34 mouse cellular contexts compared by ENCODE assay signal in the genomic region with DNA sequence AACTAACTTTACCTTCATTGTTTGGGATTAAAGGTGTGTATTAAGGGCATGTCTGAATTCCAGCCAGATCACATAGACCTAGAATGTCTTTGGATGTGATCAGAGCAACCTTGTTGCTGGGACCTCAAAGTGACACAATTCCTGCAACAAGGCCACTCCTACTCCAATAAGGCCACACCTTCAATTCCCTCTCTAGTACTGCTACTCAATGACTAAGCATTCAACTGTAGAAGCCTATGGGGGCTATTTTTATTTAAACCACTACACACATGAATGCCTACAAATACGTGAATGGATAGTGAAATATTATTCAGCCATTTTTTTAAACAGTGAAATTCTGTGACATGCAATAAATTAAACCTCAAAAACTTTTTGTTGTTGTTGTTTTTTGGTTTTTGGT. TPM values are rescaled to one million over a fixed set of nuclear protein-coding genes. Genes with fewer than 3 reads are reported as not detected.
DNase-seq lines count a peak whose midpoint lies in the region; ATAC-seq and TF ChIP-seq lines count a peak whose summit lies in the region.
"Had no signal": no experiment of that assay in that cellular context is flagged by ENCODE, and none has a peak within 500 bp of the region (broad histone marks: within the 10 kb centered on the region; RNA-seq: fewer than 3 reads in every experiment).

No protein-coding gene starts in this region.

- H3K79me2 ChIP-seq in MEL (ENCODE audit: control insufficient read depth, insufficient read depth, low read length, poor library complexity), result no peaks in the 10 kb centered on the region

- H3K9me3 ChIP-seq in liver, embryonic 14.5 days (ENCODE audit: control insufficient read depth, low read length), result no peaks in the 10 kb centered on the region
- no peaks in the 10 kb centered on the region for H3K9me3 ChIP-seq in liver, postnatal 0 days (ENCODE audit: low read length)
- no peaks in the 10 kb centered on the region for H3K9me3 ChIP-seq in MEL (replicated peaks; ENCODE audit: insufficient read depth, low read length)
- H3K9me3 ChIP-seq: embryonic facial prominence, embryonic 12.5 days; forebrain, embryonic 10.5 days; forebrain, embryonic 15.5 days; heart, embryonic 10.5 days; heart, embryonic 15.5 days; hindbrain, embryonic 12.5 days; intestine, embryonic 15.5 days; neural tube, embryonic 15.5 days had no signal

- H3K4me1 ChIP-seq in liver, embryonic 14.5 days (replicated peaks; ENCODE audit: control insufficient read depth in 2 of 2, insufficient read depth in 2 of 2, low read length in 1 of 2), result no peaks in the 10 kb centered on the region
- no peaks in the 10 kb centered on the region for H3K4me1 ChIP-seq in liver, postnatal 0 days (ENCODE audit: insufficient read depth)
- peaks cover 8% of the 10 kb centered on the region in 2 experiments for H3K4me1 ChIP-seq in MEL (ENCODE audit: control insufficient read depth in 1 of 2, insufficient read depth in 2 of 2, low read length in 2 of 2)
- H3K4me1 ChIP-seq: embryonic facial prominence, embryonic 12.5 days; forebrain, embryonic 10.5 days; forebrain, embryonic 15.5 days; heart, embryonic 10.5 days; heart, embryonic 15.5 days; hindbrain, embryonic 12.5 days; intestine, embryonic 15.5 days; neural tube, embryonic 15.5 days had no signal

- H3K36me3 ChIP-seq in liver, embryonic 14.5 days (replicated peaks; ENCODE audit: control insufficient read depth, insufficient read depth, low read depth), result no peaks in the 10 kb centered on the region
- no peaks in the 10 kb centered on the region for H3K36me3 ChIP-seq in liver, postnatal 0 days (replicated peaks; ENCODE audit: insufficient read depth, low read length)
- peaks cover 0 to 12% of the 10 kb centered on the region in 2 experiments; a peak in 2 of 4 replicates for H3K36me3 ChIP-seq in MEL (ENCODE audit: control insufficient read depth in 1 of 2, insufficient read depth in 2 of 2, low read length in 2 of 2)
- H3K36me3 ChIP-seq: embryonic facial prominence, embryonic 12.5 days; forebrain, embryonic 10.5 days; forebrain, embryonic 15.5 days; heart, embryonic 15.5 days; hindbrain, embryonic 12.5 days; intestine, embryonic 15.5 days; neural tube, embryonic 15.5 days had no signal

- H3K9ac ChIP-seq in liver, embryonic 14.5 days (replicated peaks), result no peak overlapping the region
- H3K9ac ChIP-seq in liver, postnatal 0 days (replicated peaks), result no peak overlapping the region
- no peak overlapping the region for H3K9ac ChIP-seq in MEL (ENCODE audit: control insufficient read depth, low read depth, low read length, poor library complexity, severe bottlenecking)
- H3K9ac ChIP-seq: embryonic facial prominence, embryonic 12.5 days; forebrain, embryonic 15.5 days; heart, embryonic 15.5 days; hindbrain, embryonic 12.5 days; intestine, embryonic 15.5 days; lung, embryonic 14.5 days; neural tube, embryonic 15.5 days had no signal

- TF ChIP-seq CTCF in liver, embryonic 14.5 days (IDR thresholded peaks at IDR 0.05; ENCODE audit: low read depth), result no peak
- no peak for TF ChIP-seq CTCF in liver, postnatal 0 days (IDR thresholded peaks at IDR 0.05; ENCODE audit: low read depth)
- TF ChIP-seq CTCF in MEL (IDR thresholded peaks at IDR 0.05 in 2 of 3, conservative IDR thresholded peaks at IDR 0.05 in 1 of 3; ENCODE audit: control insufficient read depth in 1 of 3, insufficient read depth in 1 of 3, low read depth in 2 of 3, low read length in 3 of 3, poor library complexity in 1 of 3, severe bottlenecking in 1 of 3), result no peak

- no peak overlapping the region for H3K4me2 ChIP-seq in liver, embryonic 14.5 days (ENCODE audit: low read depth)
- H3K4me2 ChIP-seq in liver, postnatal 0 days (ENCODE audit: low read depth, low read length), result no peak overlapping the region
- H3K4me2 ChIP-seq: embryonic facial prominence, embryonic 12.5 days; forebrain, embryonic 15.5 days; heart, embryonic 15.5 days; hindbrain, embryonic 12.5 days; intestine, embryonic 15.5 days; lung, embryonic 14.5 days; neural tube, embryonic 15.5 days had no signal

- ATAC-seq in liver, embryonic 14.5 days (ENCODE audit: insufficient read depth), result 0 out of 2 replicates have a peak, but pooled peaks have one; percentile 45
- ATAC-seq in liver, postnatal 0 days, result no peak
- ATAC-seq in megakaryocyte progenitor cell, adult 5-6 weeks (replicated peaks; ENCODE audit: poor library complexity), result peak; percentile 83
- ATAC-seq: activated CD4-positive, CD25-positive, alpha-beta regulatory T cell, adult 4 months; forebrain, embryonic 15.5 days; hindbrain, postnatal 0 days; intestine, embryonic 15.5 days had no signal

- H3K4me3 ChIP-seq in liver, embryonic 14.5 days (ENCODE audit: insufficient read depth in 1 of 2, low read depth in 2 of 2, low read length in 2 of 2), result no peak overlapping the region
- H3K4me3 ChIP-seq in liver, postnatal 0 days (ENCODE audit: low read depth, low read length), result no peak overlapping the region
- no peak overlapping the region for H3K4me3 ChIP-seq in MEL (ENCODE audit: control insufficient read depth in 1 of 2, insufficient read depth in 1 of 2, low read depth in 2 of 2, low read length in 2 of 2)
- H3K4me3 ChIP-seq: embryonic facial prominence, embryonic 12.5 days; forebrain, embryonic 10.5 days; forebrain, embryonic 15.5 days; heart, embryonic 10.5 days; heart, embryonic 15.5 days; hindbrain, embryonic 12.5 days; intestine, embryonic 15.5 days; neural tube, embryonic 15.5 days had no signal

- H3K27me3 ChIP-seq in liver, embryonic 14.5 days (ENCODE audit: control insufficient read depth, insufficient read depth, low read length), result no peaks in the 10 kb centered on the region
- no peaks in the 10 kb centered on the region for H3K27me3 ChIP-seq in liver, postnatal 0 days (ENCODE audit: insufficient read depth, low read length)
- H3K27me3 ChIP-seq in MEL (ENCODE audit: control insufficient read depth in 1 of 2, insufficient read depth in 2 of 2, low read length in 2 of 2), result no peaks in the 10 kb centered on the region
- H3K27me3 ChIP-seq: embryonic facial prominence, embryonic 12.5 days; forebrain, embryonic 15.5 days; heart, embryonic 15.5 days; hindbrain, embryonic 12.5 days; intestine, embryonic 15.5 days; neural tube, embryonic 15.5 days had no signal

- 25% methylated on average over 1 of the region's 1 CpGs for WGBS in liver, embryonic 14.5 days (ENCODE audit: insufficient replicate concordance)
- WGBS in liver, postnatal 0 days (ENCODE audit: insufficient replicate concordance), result 47% methylated on average over 1 of the region's 1 CpGs

- no peak overlapping the region for H3K27ac ChIP-seq in liver, embryonic 14.5 days
- H3K27ac ChIP-seq in liver, postnatal 0 days (ENCODE audit: low read depth), result no peak overlapping the region
- H3K27ac ChIP-seq in MEL (ENCODE audit: control insufficient read depth, low read depth, low read length), result no peak overlapping the region
- H3K27ac ChIP-seq: embryonic facial prominence, embryonic 12.5 days; forebrain, embryonic 10.5 days; forebrain, embryonic 15.5 days; heart, embryonic 10.5 days; heart, embryonic 15.5 days; hindbrain, embryonic 12.5 days; hindbrain, postnatal 0 days; intestine, embryonic 15.5 days; kidney, postnatal 0 days; neural tube, embryonic 15.5 days had no signal

- TF ChIP-seq EP300 in liver, embryonic 14.5 days (IDR thresholded peaks at IDR 0.05; ENCODE audit: low read depth), result no peak
- no peak for TF ChIP-seq EP300 in liver, postnatal 0 days (IDR thresholded peaks at IDR 0.05; ENCODE audit: low read depth)
- peak; percentile 26 to 74; a peak in 2 of 4 replicates for TF ChIP-seq EP300 in MEL (IDR thresholded peaks at IDR 0.05; ENCODE audit: low read depth in 1 of 2, low read length in 2 of 2)

- TF ChIP-seq POLR2A in MEL (IDR thresholded peaks at IDR 0.05; ENCODE audit: control insufficient read depth in 1 of 2, insufficient read depth in 1 of 2, low read depth in 1 of 2, low read length in 2 of 2, poor library complexity in 1 of 2), result no peak

- TF ChIP-seq RAD21 in MEL (IDR thresholded peaks at IDR 0.05; ENCODE audit: low read depth, low read length), result no peak

- DNase-seq in liver, embryonic 14.5 days (ENCODE audit: low read depth in 3 of 3, low spot score in 3 of 3), result peak in 1 of 3 experiments; percentile 23
- DNase-seq in liver, postnatal 0 days, result no peak
- DNase-seq in MEL (ENCODE audit: low read depth, low spot score), result peak; percentile 85
- peak; percentile 17 for DNase-seq in c-Kit-positive CD71-positive TER-119-negative erythroid progenitor cells, embryonic 14.5 days (ENCODE audit: low read depth)
- no peak for DNase-seq in lung, postnatal 4 days
- DNase-seq in lung, postnatal 36 days, result no peak
- no peak for DNase-seq in cerebellum, postnatal 25 days
- DNase-seq: adrenal gland, adult 8-10 months; B cell, adult 2 months; cerebellum, adult 18-20 months; cerebellum, postnatal 36 days; embryo, embryonic 11 days; gastrocnemius, postnatal 10 days; kidney, adult 8-10 months; kidney, postnatal 4 days; lung, embryonic 14.5 days; lung, postnatal 14 days; midbrain, embryonic 14.5 days; retina, postnatal 1 day; right cerebral cortex, postnatal 14 days; thymus, postnatal 4 days had no signal

RNA-seq across cellular contexts. Expression of a gene that starts 28.9 kb away (rescaled TPM):
- 1.8 and 2.2 TPM in 2 replicates for polyA plus RNA-seq in liver, embryonic 14.5 days (2012; rRNA removed)
- polyA plus RNA-seq in liver, embryonic 14.5 days (2014; fragmentation: Nextera tagmentation; extraction: Ambion mirVana), result 2.7 and 3.1 TPM in 2 replicates
- 3.1 TPM in 2 replicates for polyA plus RNA-seq in liver, postnatal 0 days (2015; fragmentation: Nextera tagmentation; extraction: Ambion mirVana)
- 11.4 and 12.8 TPM in 2 replicates for total RNA-seq in MEL (2012; rRNA removed)
- 1 to 10 TPM in 1 of 2 experiments, not detected in 1; 9.6 TPM for polyA plus RNA-seq in MEL (2012; ENCODE audit: insufficient read depth in 1 of 2, insufficient read length in 2 of 2, low read depth in 1 of 2, low replicate concordance in 2 of 2, missing spikeins in 1 of 2)
- total RNA-seq in megakaryocyte progenitor cell, adult 5-6 weeks (2015), result 2.2 and 5.1 TPM in 2 replicates
- total RNA-seq in megakaryocyte progenitor cell, adult 5-6 weeks (2017), result 13.9 and 21.9 TPM in 2 replicates

RNA-seq across cellular contexts. Expression of a gene that starts 29.0 kb away (rescaled TPM):
- 29.6 and 55.3 TPM in 2 replicates for polyA plus RNA-seq in liver, embryonic 14.5 days (2012; rRNA removed)
- 93.2 and 102 TPM in 2 replicates for polyA plus RNA-seq in liver, embryonic 14.5 days (2014; fragmentation: Nextera tagmentation; extraction: Ambion mirVana)
- polyA plus RNA-seq in liver, postnatal 0 days (2015; fragmentation: Nextera tagmentation; extraction: Ambion mirVana), result 43.5 and 49.3 TPM in 2 replicates
- total RNA-seq in MEL (2012; rRNA removed), result 242 and 267 TPM in 2 replicates
- 100 to 1,000 TPM; 179 to 481 TPM for polyA plus RNA-seq in MEL (2012; ENCODE audit: insufficient read depth in 1 of 2, insufficient read length in 2 of 2, low read depth in 1 of 2, low replicate concordance in 2 of 2, missing spikeins in 1 of 2)
- 50.1 and 53.0 TPM in 2 replicates for total RNA-seq in megakaryocyte progenitor cell, adult 5-6 weeks (2015)
- 176 and 178 TPM in 2 replicates for total RNA-seq in megakaryocyte progenitor cell, adult 5-6 weeks (2017)

RNA-seq across cellular contexts. Expression of a gene that starts 45.4 kb away (rescaled TPM):
- polyA plus RNA-seq in liver, embryonic 14.5 days (2012; rRNA removed), result 104 and 128 TPM in 2 replicates
- 145 and 166 TPM in 2 replicates for polyA plus RNA-seq in liver, embryonic 14.5 days (2014; fragmentation: Nextera tagmentation; extraction: Ambion mirVana)
- polyA plus RNA-seq in liver, postnatal 0 days (2015; fragmentation: Nextera tagmentation; extraction: Ambion mirVana), result 823 and 833 TPM in 2 replicates
- not detected in 2 replicates for total RNA-seq in MEL (2012; rRNA removed)
- polyA plus RNA-seq in MEL (2012; ENCODE audit: insufficient read depth in 1 of 2, insufficient read length in 2 of 2, low read depth in 1 of 2, low replicate concordance in 2 of 2, missing spikeins in 1 of 2), result under 1 TPM in 1 of 2 experiments, not detected in 1; 0.36 TPM
- 99.9 and 117 TPM in 2 replicates for total RNA-seq in megakaryocyte progenitor cell, adult 5-6 weeks (2015)
- total RNA-seq in megakaryocyte progenitor cell, adult 5-6 weeks (2017), result 70.7 and 92.3 TPM in 2 replicates
- total RNA-seq: monocyte, adult 5-6 weeks had no signal

Comparison
In these comparisons a context has a peak if more than half of its experiments do, and no peak if none do; other contexts are left out.
1. DNase-seq: peak in MEL (single experiment) and c-Kit-positive CD71-positive TER-119-negative erythroid progenitor cells, embryonic 14.5 days (single experiment); none in liver, postnatal 0 days (single experiment), lung, postnatal 4 days (0 of 2), lung, postnatal 36 days (single experiment) and cerebellum, postnatal 25 days (0 of 2).
2. RNA of a gene that starts 45.4 kb away (polyA plus RNA-seq): 823 to 833 TPM in liver, postnatal 0 days and 104 to 166 TPM in liver, embryonic 14.5 days; 0.36 TPM in MEL; every median in the first group is over 10 times any median in the second.